Mouse (Mus musculus) yolk sac, embryonic 10.5 days (tissue): ENCODE data around the gene Mthfs.
"Not testable (repeated sequence)": the region's sequence is repeated elsewhere in the genome, so short reads cannot be mapped to it uniquely, and the experiment has no call there.

Experiments used
- DNase-seq: peaks from one replicate; pipeline ENCODE4 v3.0.0-alpha.2; 2017; ENCODE audit warnings: low spot score

The Mthfs gene

GRCm38 (mm10) chr9:89210353-89211064 is at the start of gene Mthfs:
Gene Mthfs (plus strand): TSS chr9:89210676.
- not testable (repeated sequence) for DNase-seq

- DNase-seq: not testable (repeated sequence)
Measured at GRCm38 (mm10) chr9:89172539-89172938, 37.9 kb upstream of the Mthfs start.

- DNase-seq: not testable (repeated sequence)
Measured at GRCm38 (mm10) chr9:89178833-89179232, 31.6 kb upstream of the Mthfs start.

GRCm38 (mm10) chr9:89179469-89179868 is 31.0 kb upstream of the Mthfs start:
- not testable (repeated sequence) for DNase-seq

DNA sequence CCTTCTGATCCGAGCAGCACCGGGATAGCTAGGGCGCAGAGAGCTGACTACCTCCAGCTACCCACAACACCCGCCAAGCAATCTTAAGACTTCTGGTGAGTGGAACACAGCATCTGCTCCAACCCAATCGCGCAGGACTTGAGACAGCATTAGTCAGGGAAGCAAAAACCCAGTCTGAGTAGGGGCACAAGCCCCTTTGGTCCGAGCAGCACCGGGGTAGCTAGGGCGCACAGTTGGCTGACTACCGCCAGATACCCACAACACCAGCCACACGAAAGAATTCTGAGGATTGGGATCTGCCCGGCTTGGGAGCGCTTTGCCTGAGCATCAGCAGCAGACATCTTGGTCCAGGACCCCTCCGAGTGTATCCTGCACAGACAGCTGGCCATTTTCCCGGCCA is 23.5 kb upstream of the Mthfs start:
- not testable (repeated sequence) for DNase-seq

DNA sequence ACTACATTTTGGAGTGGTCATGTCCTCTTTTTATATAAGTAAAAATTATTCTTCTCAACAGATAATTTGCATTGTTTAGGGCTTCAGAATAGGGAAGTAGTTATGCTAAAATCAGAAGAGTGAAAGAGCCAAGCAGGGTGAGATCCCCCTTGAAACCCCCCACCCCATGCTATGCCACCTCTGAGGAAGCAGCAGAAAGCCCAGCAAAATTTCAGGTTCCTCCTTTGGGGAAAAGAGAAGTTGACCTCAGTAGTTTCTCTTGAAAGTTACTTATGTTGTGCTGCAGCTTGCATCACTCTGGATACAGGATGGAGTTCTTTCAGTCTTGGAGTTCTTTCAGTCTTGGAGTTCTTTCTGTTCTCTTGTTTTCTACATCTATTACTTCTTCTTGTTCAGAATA is 15.0 kb upstream of the Mthfs start:
- DNase-seq: not testable (repeated sequence)

- DNase-seq: not testable (repeated sequence)
Measured at GRCm38 (mm10) chr9:89197509-89197908, 13.0 kb upstream of the Mthfs start.

- not testable (repeated sequence) for DNase-seq
Measured at GRCm38 (mm10) chr9:89198349-89198748, 12.1 kb upstream of the Mthfs start.

DNA sequence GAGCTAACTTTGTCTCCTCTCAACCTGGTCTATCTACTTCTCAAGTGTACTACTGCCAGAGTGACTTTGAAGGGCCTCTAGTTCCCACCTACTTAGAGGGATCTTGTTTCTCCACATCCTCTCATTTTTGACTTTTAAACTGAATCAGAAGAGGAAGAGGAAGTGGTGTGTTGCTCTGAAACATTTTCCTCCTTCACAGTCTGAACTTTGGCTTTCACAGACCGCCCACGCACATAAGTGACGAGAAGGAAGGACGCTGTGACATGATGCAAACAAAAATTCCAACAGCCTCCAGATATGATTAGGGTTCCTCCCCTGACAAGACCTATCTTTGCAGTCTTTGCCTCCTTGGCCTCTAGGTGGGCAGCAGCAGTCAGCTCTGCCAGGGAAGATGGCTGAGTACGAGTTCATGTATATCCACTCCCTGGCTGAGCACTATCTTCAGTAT is 11.5 kb upstream of the Mthfs start, which contains the start of the genes Bcl2a1b and Gm29094:
Gene Bcl2a1b (plus strand): TSS at position 241 of the 448 bp plus-strand sequence.
Gene Gm29094 (plus strand): TSS at position 411 of the 448 bp plus-strand sequence.
- DNase-seq: not testable (repeated sequence)

GRCm38 (mm10) chr9:89202256-89202655 is 8.2 kb upstream of the Mthfs start:
- not testable (repeated sequence) for DNase-seq

DNA sequence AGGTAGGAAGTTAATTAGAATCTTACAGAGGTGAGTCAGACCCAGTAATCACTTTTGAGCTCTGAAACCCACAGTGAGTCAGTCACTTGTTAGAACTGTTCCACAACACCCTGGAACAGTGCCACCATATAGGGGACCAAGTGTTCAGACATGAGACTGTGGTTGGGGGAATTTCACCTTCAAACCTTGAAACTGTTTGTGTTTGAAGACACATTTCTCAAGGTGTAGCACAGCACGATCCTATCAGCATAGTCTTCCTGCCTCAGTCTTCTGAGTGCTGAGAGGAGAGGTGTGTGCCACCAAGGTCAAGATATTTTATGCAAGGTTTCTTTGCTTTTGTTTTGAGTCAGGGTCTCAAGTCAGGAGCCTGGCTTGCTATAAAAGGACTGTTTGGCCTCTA is 1.5 kb upstream of the Mthfs start:
- not testable (repeated sequence) for DNase-seq

DNA sequence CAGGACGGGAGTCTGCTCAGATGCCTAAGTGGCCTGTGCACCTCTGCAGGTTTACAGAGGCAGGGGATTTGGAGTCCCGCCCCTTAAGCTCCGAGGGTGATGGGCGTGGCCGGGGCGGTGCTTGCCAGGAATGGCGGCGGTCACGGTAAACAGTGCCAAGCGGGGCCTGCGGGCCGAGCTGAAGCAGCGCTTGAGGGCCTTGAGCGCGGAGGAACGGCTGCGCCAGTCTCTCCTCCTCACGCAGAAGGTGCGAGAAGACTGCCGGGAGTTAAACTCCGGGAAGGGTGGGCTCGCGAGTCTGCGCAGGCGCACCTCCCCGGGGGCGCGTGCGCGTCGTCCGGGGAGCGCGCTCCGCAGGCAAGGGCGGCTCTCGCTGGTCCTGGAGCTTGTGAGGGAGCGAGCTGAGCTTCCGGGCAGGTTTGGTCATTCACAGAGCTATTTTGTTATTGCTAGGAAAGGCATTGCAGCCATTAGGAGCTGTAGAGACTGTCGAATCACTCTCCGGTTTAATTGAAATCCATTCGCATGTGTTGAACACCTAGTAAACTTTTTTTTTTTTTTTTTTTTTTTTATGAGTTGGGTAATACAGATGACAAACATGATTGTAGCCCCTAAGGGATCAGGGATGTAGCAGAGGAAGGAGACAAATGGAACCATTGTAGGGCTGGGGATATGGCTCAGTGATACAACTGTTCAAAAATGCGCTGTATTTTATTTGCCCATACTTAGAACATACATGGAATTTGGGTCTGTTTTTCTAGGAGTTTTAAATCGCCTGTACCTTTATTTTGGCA is 786 bp downstream of the Mthfs start:
- not testable (repeated sequence) for DNase-seq

- not testable (repeated sequence) for DNase-seq
Measured at GRCm38 (mm10) chr9:89212428-89212827, 2.0 kb downstream of the Mthfs start.

GRCm38 (mm10) chr9:89218174-89218573 is 7.7 kb downstream of the Mthfs start:
- not testable (repeated sequence) for DNase-seq

DNA sequence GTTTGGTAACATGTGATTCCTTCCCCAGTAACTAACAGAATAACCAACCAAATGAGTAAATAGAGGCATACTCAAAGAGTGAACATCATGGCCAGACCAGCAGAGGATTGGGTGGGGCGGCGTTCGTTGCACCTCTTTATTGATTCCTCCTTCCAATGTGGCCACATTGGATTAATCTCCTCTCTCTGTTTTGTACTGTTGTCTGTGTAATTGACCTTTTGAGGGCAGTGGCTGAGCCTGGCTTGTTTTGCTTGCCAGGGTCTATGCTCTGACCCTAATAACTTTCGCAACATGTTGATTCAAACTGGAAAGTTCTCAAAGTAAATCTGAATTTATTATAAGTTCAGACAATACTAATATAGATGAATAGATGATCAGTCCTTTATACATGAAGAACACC is 9.2 kb downstream of the Mthfs start:
- DNase-seq: not testable (repeated sequence)

- DNase-seq: peak; percentile 4
Measured at GRCm38 (mm10) chr9:89220704-89221287, 10.3 kb downstream of the Mthfs start.

DNA sequence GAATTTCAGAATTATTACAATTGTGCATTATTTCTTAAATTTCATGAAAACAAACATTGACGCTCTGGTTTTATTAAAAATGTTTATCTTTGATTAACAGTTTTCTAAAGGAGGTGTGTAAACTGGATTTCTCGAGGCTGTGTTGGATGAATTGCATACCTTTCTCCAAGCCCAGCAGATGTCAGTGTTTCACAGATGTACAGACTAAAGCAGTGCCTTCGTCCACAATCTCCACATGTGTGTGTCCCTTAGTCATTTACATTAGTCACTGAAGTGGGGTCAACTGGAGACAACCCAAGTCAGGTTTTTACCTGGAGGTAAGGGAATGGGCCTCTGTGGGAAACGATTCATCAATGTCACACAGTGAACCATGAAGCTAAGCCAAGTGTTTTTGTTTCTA is 15.6 kb downstream of the Mthfs start:
- DNase-seq: no peak

DNA sequence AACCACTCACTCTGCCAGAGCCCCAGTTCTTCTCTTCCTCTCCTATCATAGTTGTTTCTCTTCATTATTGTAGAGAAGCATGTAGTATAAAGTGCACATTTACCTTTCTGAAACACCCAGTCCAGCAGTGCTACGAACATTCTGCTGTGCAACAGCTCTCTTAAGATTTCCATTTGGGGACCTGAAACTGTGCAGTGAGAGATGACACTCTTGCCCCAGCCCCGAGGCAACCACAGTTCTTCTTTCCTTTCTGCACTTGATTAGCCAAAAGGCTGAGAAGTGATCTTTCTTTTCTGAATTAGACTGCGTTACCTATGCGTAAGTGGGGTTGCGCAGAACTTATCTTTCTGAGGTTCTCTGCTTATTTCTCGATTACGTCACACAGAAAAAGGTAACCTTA is 17.6 kb downstream of the Mthfs start:
- DNase-seq: no peak

DNA sequence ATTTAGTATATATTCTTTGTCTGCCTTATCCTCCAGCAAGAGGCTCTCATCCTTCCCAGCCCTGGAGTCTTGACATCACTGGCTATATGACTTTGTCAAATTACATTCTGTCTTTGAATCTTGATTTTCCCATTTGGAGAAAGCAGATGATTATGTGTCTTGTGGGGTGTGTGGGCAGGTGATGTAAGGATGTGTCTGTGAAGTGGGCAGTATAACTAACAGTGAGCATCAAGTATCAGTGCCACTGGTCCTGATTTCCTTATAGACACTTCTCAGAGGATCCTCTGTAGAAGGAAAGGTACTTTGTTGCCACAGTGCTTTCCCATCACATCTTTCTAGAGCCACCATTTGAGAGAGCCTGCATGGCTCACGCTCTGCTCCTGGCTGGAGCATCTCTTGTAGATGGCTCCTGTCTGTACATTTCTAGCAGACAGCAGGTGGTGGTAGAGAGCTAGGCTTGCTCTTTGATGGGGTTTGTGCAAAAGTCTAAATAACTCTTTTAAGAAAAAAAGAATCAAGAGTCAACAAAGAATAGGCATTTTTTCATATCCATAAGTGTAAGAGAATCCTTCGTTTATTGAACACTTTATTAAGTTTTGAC is 20.5 kb downstream of the Mthfs start:
- not testable (repeated sequence) for DNase-seq

DNA sequence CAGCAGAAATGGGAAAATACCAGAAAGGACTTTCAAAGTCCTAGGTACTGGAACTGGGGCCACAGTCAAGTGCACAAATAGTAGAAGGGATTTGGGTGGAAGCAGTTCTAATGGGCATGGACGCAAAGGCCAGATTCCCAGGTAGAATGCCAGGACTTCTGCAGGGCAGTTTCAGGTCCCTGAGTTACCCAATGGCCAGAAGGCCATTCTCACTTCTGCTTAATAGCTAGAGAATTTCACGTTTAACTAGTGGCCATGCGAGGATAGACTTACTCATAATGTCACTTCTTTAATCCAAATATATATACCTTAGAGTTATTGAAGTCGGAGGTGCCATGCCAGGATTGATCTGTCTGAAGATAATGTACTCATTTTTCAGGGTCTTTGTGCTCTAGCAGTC is 26.7 kb downstream of the Mthfs start:
- not testable (repeated sequence) for DNase-seq

DNA sequence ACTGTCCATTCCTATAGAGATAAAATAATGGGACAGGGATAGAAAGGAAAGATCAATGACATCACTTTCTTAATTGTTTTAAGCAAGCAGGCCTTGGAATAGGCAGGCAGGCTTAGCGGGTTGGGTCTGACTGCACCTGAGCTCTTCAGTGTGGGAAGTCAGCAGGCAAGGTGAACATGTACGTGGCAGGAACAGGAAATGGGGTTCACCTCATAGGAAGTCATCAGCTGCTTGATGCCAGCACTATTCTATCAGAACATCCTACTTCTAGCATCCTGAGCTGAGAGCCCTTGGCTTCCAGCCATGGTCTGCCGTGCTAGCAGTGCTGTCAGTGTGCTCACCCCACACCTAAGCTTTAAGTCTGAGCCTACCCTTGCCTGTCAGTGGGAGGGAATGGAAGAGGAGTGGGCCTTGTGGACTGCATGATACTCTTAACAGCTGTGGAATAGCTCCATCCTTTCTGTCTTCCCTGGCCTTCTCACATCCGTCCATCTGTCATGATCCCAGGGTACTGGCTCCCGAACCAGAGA is 28.6 kb downstream of the Mthfs start:
- not testable (repeated sequence) for DNase-seq
